Mouse (Mus musculus) ES-E14 (cell line): ENCODE data around the gene Ndufc1. TPM values are rescaled to one million over a fixed set of nuclear protein-coding genes. Genes with fewer than 3 reads are reported as not detected.
"Not testable (repeated sequence)": the region's sequence is repeated elsewhere in the genome, so short reads cannot be mapped to it uniquely, and the experiment has no call there.

Source experiments
- DNase-seq: peaks from one replicate; pipeline ENCODE4 v3.0.0-alpha.2; 2013; ENCODE audit warnings: low read depth, low spot score
- H3K27ac ChIP-seq: 2 replicates; pipeline ENCODE4 v1.5.1; 2012; ENCODE audit warnings: low read depth, mild to moderate bottlenecking, low read length, moderate library complexity, mixed read lengths; ENCODE audit not compliant: poor library complexity, insufficient read depth, severe bottlenecking
- H3K36me3 ChIP-seq: 2 replicates; pipeline ENCODE4 v1.6.1; 2012; ENCODE audit warnings: mild to moderate bottlenecking, low read length, moderate library complexity, mixed read lengths; ENCODE audit not compliant: control insufficient read depth, poor library complexity, insufficient read depth, severe bottlenecking
- H3K4me1 ChIP-seq, 2 experiments: fragments of 150-350 bp in 1 of 2; sonication (generic) in 1 of 2; 2 replicates each; pipeline ENCODE4 v1.6.1; 2012; ENCODE audit warnings: low read length in 2 of 2, mild to moderate bottlenecking in 1 of 2, mixed read lengths in 1 of 2; ENCODE audit not compliant: control insufficient read depth in 2 of 2, insufficient read depth in 2 of 2, poor library complexity in 1 of 2
- H3K4me3 ChIP-seq, 2 experiments: fragments of 150-350 bp in 1 of 2; sonication (generic) in 1 of 2; 2 replicates each; pipeline ENCODE4 v1.5.1; 2012; ENCODE audit warnings: low read length in 2 of 2, low read depth in 1 of 2, mild to moderate bottlenecking in 1 of 2, mixed read lengths in 1 of 2; ENCODE audit not compliant: insufficient read depth in 1 of 2, poor library complexity in 1 of 2, severe bottlenecking in 1 of 2
- H3K9ac ChIP-seq: 2 replicates; pipeline ENCODE4 v1.6.1; 2012; ENCODE audit warnings: low read depth, mild to moderate bottlenecking, low read length, mixed read lengths; ENCODE audit not compliant: poor library complexity, insufficient read depth, severe bottlenecking
- H3K9me3 ChIP-seq: fragments of 150-350 bp; sonication (generic); 2 replicates; pipeline ENCODE4 v1.6.1; 2012; ENCODE audit warnings: low read depth, mild to moderate bottlenecking, low read length; ENCODE audit not compliant: control insufficient read depth, insufficient read depth
- CHD2 ChIP-seq: IDR thresholded peaks from 2 replicates; pipeline ENCODE4 v1.6.1; 2014; ENCODE audit warnings: mild to moderate bottlenecking, low read depth, low read length, inconsistent platforms
- HCFC1 ChIP-seq: IDR thresholded peaks from 2 replicates; pipeline ENCODE4 v1.6.1; 2012; ENCODE audit warnings: low read length, inconsistent platforms, borderline replicate concordance; ENCODE audit not compliant: insufficient read depth
- MAFK ChIP-seq: IDR thresholded peaks from 2 replicates; pipeline ENCODE4 v1.6.1; 2014; ENCODE audit warnings: mild to moderate bottlenecking, low read depth, low read length, inconsistent platforms; ENCODE audit not compliant: insufficient read depth
- ZC3H11A ChIP-seq: IDR thresholded peaks from 2 replicates; pipeline ENCODE4 v1.6.1; 2012; ENCODE audit warnings: low read depth, mild to moderate bottlenecking, inconsistent platforms, low read length, borderline replicate concordance
- ZNF384 ChIP-seq: IDR thresholded peaks from 2 replicates; pipeline ENCODE4 v1.6.1; 2012; ENCODE audit warnings: low read depth, low read length, inconsistent platforms
- in situ Hi-C, 2 experiments: fragments of 600-800 bp; cut with MboI; formaldehyde crosslinking; loops; one replicate each; pipeline ENCODE4 v1.15.1; 2025; ENCODE audit warnings: low sequenced_read_pairs in 2 of 2, inconsistent platforms in 1 of 2; ENCODE audit not compliant: unreplicated experiment in 2 of 2
- total RNA-seq: library from RNA; depleted of rRNA; stranded (reverse); fragments of 300-350 nt; gene quantifications from 2 replicates; pipeline ENCODE4 v1.2.3, GENCODE M21; 2012

Gene Ndufc1
- total RNA-seq, 1 experiment: 231 TPM

DNA sequence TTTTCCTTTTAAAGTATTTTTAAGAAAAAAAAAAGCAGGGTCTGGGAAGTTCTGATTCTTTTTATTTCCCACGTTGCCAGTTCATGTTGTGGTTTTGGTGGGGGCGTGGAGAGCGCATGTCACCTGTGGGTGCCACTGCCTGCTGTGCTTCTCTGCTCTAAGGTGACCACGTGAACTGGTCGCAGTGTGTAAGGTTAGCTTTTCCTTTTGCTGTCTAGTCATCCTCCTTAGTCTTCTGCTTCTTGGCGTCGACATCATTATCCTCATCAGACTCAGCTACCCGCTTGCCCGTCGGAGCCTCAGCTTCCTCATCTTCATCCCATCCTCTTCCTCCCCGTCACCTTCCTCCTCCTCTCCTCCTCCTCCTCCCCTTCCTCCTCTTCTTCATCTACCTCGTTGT lies 6.2 kb downstream of the Ndufc1 start:
- H3K27ac ChIP-seq: no peak overlapping the region
- in situ Hi-C loops: no loop called here
- H3K9ac ChIP-seq: no peak overlapping the region
- TF ChIP-seq MAFK: no peak
- no peak for TF ChIP-seq HCFC1
- TF ChIP-seq ZC3H11A: no peak
- TF ChIP-seq CHD2: no peak
- TF ChIP-seq ZNF384: no peak
- peaks cover 10% of the 10 kb centered on the region in 2 experiments; a peak in 3 of 4 replicates for H3K4me1 ChIP-seq
- peaks cover 11% of the 10 kb centered on the region for H3K36me3 ChIP-seq
- H3K4me3 ChIP-seq: no peak overlapping the region
- H3K9me3 ChIP-seq: no peaks in the 10 kb centered on the region
- DNase-seq: no peak

DNA sequence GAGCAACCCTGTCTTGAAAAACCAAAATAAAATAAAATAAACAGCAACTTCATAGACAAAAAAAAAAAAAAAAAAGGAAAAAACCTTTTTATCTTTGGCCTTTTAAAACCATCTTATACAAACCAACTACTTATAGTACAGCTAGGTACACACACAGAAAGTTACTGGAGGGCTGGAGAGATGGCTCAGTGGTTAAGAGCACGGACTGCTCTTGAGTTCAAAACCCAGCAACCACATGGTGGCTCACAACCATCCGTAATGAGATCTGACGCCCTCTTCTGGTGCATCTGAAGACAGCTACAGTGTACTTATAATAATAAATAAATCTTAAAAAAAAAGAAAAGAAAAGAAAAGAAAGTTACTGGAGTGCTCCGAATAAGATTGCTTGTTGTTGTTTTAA lies 6.7 kb downstream of the Ndufc1 start:
- Histone ChIP-seq H3K36me3 (peaks cover 11% of the 10 kb centered on the region), H3K4me1 (peaks cover 6 to 12% of the 10 kb centered on the region in 2 experiments; a peak in 3 of 4 replicates)
- H3K27ac ChIP-seq, H3K9ac ChIP-seq, DNase-seq, H3K4me3 ChIP-seq, H3K9me3 ChIP-seq, in situ Hi-C loops: not testable (repeated sequence)
- peak; percentile 71 for TF ChIP-seq ZNF384

DNA sequence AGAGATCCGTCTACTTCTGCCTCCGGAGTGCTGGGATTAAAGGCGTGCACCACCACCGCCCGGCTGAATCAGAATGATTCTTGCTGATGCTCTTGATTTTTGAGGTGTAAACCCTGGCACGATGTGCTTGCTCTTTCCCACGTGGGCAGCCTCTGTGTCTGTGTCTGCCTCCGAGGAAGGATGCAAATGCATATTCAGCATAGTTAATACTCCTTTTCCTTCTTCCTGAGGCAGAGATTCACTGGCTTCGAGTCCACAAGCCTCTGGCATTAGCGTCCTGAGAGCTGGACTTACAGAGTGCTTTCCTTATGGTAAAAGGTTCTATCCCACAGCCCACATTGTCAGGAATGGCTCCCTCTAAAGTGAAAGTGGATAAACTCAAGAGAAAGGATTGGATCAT lies 8.1 kb downstream of the Ndufc1 start:
- Histone ChIP-seq H3K36me3 (peaks cover 3% of the 10 kb centered on the region), H3K9ac (no peak overlapping the region), H3K9me3 (no peaks in the 10 kb centered on the region), H3K4me3 (no peak overlapping the region), H3K27ac (no peak overlapping the region), H3K4me1 (peaks cover 6 to 16% of the 10 kb centered on the region in 2 experiments; a peak in 3 of 4 replicates)
- DNase-seq: no peak
- TF ChIP-seq MAFK (no peak), ZC3H11A (no peak), HCFC1 (no peak), ZNF384 (no peak), CHD2 (no peak)
- in situ Hi-C loops: no loop called here

DNA sequence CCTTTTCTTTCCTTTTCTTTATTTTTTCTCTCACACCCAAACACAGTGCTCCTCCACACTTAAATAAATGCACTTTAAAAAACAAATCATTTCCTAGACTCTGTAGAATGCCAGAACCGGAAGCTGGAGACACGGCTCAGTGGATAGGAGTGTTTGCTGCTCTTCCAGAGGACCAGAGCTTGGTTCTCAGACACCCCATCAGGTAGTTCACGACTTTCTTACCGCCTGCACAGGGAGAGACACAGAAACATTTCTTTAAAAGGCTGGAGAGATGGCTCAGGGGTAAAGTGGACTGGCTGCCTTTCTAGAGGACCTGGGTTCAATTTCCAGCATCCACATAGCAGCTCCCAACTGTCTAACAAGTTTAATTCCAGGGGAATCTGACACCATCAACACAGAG lies 9.3 kb downstream of the Ndufc1 start:
- in situ Hi-C loops: no loop called here
- peaks cover 6 to 16% of the 10 kb centered on the region in 2 experiments; a peak in 3 of 4 replicates for H3K4me1 ChIP-seq
- peak overlapping the region in 1 of 2 experiments; percentile 30; a peak in 2 of 4 replicates for H3K4me3 ChIP-seq
- H3K36me3 ChIP-seq: peaks cover 3% of the 10 kb centered on the region; the same call in 1 of the 2 replicates
- no peak overlapping the region for H3K9ac ChIP-seq
- no peak for DNase-seq
- TF ChIP-seq HCFC1 (no peak), CHD2 (no peak), MAFK (no peak), ZC3H11A (no peak), ZNF384 (no peak)
- no peak overlapping the region for H3K27ac ChIP-seq
- H3K9me3 ChIP-seq: no peaks in the 10 kb centered on the region

DNA sequence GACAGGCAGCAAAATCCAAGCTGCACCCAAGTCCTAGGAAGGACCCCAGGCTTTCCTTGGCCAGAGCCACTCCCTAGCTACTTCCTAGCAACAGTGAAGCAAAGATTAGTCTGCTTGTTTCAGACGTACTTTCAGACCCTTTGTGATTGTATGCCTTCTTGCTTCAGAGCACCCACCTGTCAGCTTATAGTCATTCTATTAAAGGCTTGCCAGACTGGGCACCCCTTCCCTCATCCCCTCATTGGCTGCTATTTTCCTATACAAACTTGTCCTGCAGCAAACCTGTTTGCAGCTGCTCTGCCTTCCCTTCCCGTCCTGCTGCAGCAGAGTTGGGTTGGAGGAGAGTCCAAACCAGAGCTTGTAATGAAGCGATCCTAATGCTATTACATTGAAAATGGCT lies 10.1 kb downstream of the Ndufc1 start:
- peaks cover 6 to 16% of the 10 kb centered on the region in 2 experiments; a peak in 3 of 4 replicates for H3K4me1 ChIP-seq
- peak overlapping the region in 1 of 2 experiments; percentile 30; a peak in 1 of 4 replicates for H3K4me3 ChIP-seq
- H3K9me3 ChIP-seq: no peaks in the 10 kb centered on the region
- H3K9ac ChIP-seq: no peak overlapping the region
- H3K36me3 ChIP-seq: peaks cover 3% of the 10 kb centered on the region; the same call in 1 of the 2 replicates
- DNase-seq: no peak
- TF ChIP-seq HCFC1: no peak
- no peak overlapping the region; the same call in 1 of the 2 replicates for H3K27ac ChIP-seq
- in situ Hi-C loops: no loop called here
